ENCODE assay signal across 11 mouse cellular contexts in the genomic region with DNA sequence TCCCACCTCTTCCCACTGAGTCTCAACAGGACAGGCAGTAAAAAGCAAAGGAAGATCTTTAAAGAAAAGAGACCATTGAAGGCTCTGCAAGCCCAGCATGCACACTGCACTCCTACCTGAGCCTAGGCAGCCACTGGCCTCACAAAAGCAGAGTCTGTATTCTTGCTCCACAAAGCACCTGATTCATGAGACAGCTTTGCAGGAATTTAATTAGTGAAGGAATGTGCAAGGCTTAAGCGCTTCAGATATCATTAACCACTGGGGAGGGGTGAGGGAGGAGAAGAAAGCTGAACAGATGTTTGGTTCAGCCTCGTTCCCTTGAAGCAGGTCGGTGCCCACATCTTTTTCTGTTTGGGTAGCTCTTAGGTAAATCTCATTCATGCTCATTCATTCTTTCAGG.
A peak's percentile ranks its signal among the peaks of the same experiment; 100 is the strongest.
DNase-seq lines count a peak whose midpoint lies in the region; ATAC-seq and TF ChIP-seq lines count a peak whose summit lies in the region.
"Had no signal": no experiment of that assay in that cellular context is flagged by ENCODE, and none has a peak within 500 bp of the region (broad histone marks: within the 10 kb centered on the region; RNA-seq: fewer than 3 reads in every experiment).

No protein-coding gene starts in this region.

- no peak overlapping the region for H3K4me3 ChIP-seq in intestine, embryonic 14.5 days (ENCODE audit: low read depth, low read length)
- H3K4me3 ChIP-seq in intestine, postnatal 0 days (ENCODE audit: low read depth, low read length): no peak overlapping the region
- no peak overlapping the region for H3K4me3 ChIP-seq in embryonic facial prominence, embryonic 11.5 days (ENCODE audit: low read depth, low read length)

- no peak overlapping the region for H3K4me2 ChIP-seq in intestine, embryonic 14.5 days (ENCODE audit: low read length)
- H3K4me2 ChIP-seq in intestine, postnatal 0 days (replicated peaks; ENCODE audit: low read depth): no peak overlapping the region
- H3K4me2 ChIP-seq in embryonic facial prominence, embryonic 11.5 days (ENCODE audit: low read depth, low read length): no peak overlapping the region

- ATAC-seq in intestine, embryonic 14.5 days (replicated peaks; ENCODE audit: low FRiP score, low TSS enrichment, low read depth): no peak
- ATAC-seq in intestine, postnatal 0 days: no peak
- no peak for ATAC-seq in embryonic facial prominence, embryonic 11.5 days (replicated peaks; ENCODE audit: insufficient number of reproducible peaks, low FRiP score, low TSS enrichment, low read depth)
- no peak for ATAC-seq in megakaryocyte-erythroid progenitor cell, adult 5-6 weeks (replicated peaks; ENCODE audit: low FRiP score, low TSS enrichment, poor library complexity, severe bottlenecking)

- TF ChIP-seq CTCF in intestine, postnatal 0 days (IDR thresholded peaks at IDR 0.05; ENCODE audit: low read depth): no peak

- H3K4me1 ChIP-seq in intestine, embryonic 14.5 days (replicated peaks; ENCODE audit: control insufficient read depth, insufficient read depth, low read length): no peaks in the 10 kb centered on the region
- no peaks in the 10 kb centered on the region for H3K4me1 ChIP-seq in intestine, postnatal 0 days (replicated peaks; ENCODE audit: control insufficient read depth, insufficient read depth, low read length)
- H3K4me1 ChIP-seq in embryonic facial prominence, embryonic 11.5 days (ENCODE audit: control insufficient read depth, insufficient read depth, low read length): no peaks in the 10 kb centered on the region

- H3K36me3 ChIP-seq in intestine, embryonic 14.5 days (ENCODE audit: control insufficient read depth, insufficient read depth, low read length): no peaks in the 10 kb centered on the region
- no peaks in the 10 kb centered on the region for H3K36me3 ChIP-seq in intestine, postnatal 0 days (ENCODE audit: control insufficient read depth, insufficient read depth)
- no peaks in the 10 kb centered on the region for H3K36me3 ChIP-seq in embryonic facial prominence, embryonic 11.5 days (replicated peaks; ENCODE audit: control insufficient read depth, insufficient read depth, low read depth, low read length)

- H3K27ac ChIP-seq in intestine, embryonic 14.5 days (ENCODE audit: low read depth): no peak overlapping the region
- H3K27ac ChIP-seq in intestine, postnatal 0 days (ENCODE audit: low read depth, low read length): no peak overlapping the region
- no peak overlapping the region for H3K27ac ChIP-seq in embryonic facial prominence, embryonic 11.5 days (replicated peaks; ENCODE audit: low read depth, low read length)

- peak; percentile 40 for DNase-seq in intestine, embryonic 14.5 days (ENCODE audit: low spot score)
- DNase-seq in embryonic facial prominence, embryonic 11.5 days (ENCODE audit: low spot score): peak; percentile 33
- peak; percentile 64 for DNase-seq in kidney, adult 9 months
- DNase-seq in mesoderm, embryonic 11.5 days (ENCODE audit: low read depth, low spot score): peak; percentile 48
- no peak for DNase-seq in ovary, adult 18-20 months (ENCODE audit: low spot score)
- DNase-seq: cerebellum, adult 9-10 months; lung, postnatal 14 days; thymus, postnatal 36 days had no signal

- 43% methylated on average over 3 of the region's 3 CpGs for WGBS in intestine, embryonic 14.5 days
- WGBS in intestine, postnatal 0 days: 40% methylated on average over 3 of the region's 3 CpGs
- WGBS in embryonic facial prominence, embryonic 11.5 days: 19% methylated on average over 3 of the region's 3 CpGs

- H3K9me3 ChIP-seq in intestine, embryonic 14.5 days (ENCODE audit: control insufficient read depth, low read length): no peaks in the 10 kb centered on the region
- H3K9me3 ChIP-seq in intestine, postnatal 0 days (ENCODE audit: control insufficient read depth): no peaks in the 10 kb centered on the region
- no peaks in the 10 kb centered on the region for H3K9me3 ChIP-seq in embryonic facial prominence, embryonic 11.5 days (replicated peaks; ENCODE audit: control insufficient read depth, low read length)

- no peak overlapping the region for H3K9ac ChIP-seq in intestine, embryonic 14.5 days (ENCODE audit: low read length)
- H3K9ac ChIP-seq in intestine, postnatal 0 days (ENCODE audit: low read depth, low read length): no peak overlapping the region
- no peak overlapping the region for H3K9ac ChIP-seq in embryonic facial prominence, embryonic 11.5 days (replicated peaks; ENCODE audit: low read length)

- no peaks in the 10 kb centered on the region for H3K27me3 ChIP-seq in intestine, embryonic 14.5 days (replicated peaks; ENCODE audit: control insufficient read depth, insufficient read depth, low read length)
- no peaks in the 10 kb centered on the region for H3K27me3 ChIP-seq in intestine, postnatal 0 days (replicated peaks; ENCODE audit: control insufficient read depth, insufficient read depth, low read length)
- no peaks in the 10 kb centered on the region for H3K27me3 ChIP-seq in embryonic facial prominence, embryonic 11.5 days (ENCODE audit: control insufficient read depth, insufficient read depth, low read length)
- H3K27me3 ChIP-seq: CH12.LX had no signal
